Mouse (Mus musculus) layer of hippocampus, adult 18-20 months (tissue): ENCODE measurements around the gene Ddah2. TPM values are rescaled to one million over a fixed set of nuclear protein-coding genes. Genes with fewer than 3 reads are reported as not detected.

Source experiments
- DNase-seq, 2 experiments: peaks; one replicate each; pipeline ENCODE4 v3.0.0; 2022; ENCODE audit warnings: low spot score in 2 of 2
- total RNA-seq, 2 experiments: library from RNA; stranded (reverse); gene quantifications; 2 replicates each; pipeline ENCODE4 v1.2.3; 2021

The Ddah2 gene
- total RNA-seq, 2 experiments from 2014 or later, result 9.4 to 11.0 TPM

GRCm38 (mm10) chr17:35103221-35103690, 44.4 kb downstream of the Ddah2 start:
- DNase-seq, result no peak

GRCm38 (mm10) chr17:35104079-35104478, 45.2 kb downstream of the Ddah2 start:
- no peak for DNase-seq

GRCm38 (mm10) chr17:35104754-35105153, 45.9 kb downstream of the Ddah2 start:
- DNase-seq, result no peak

GRCm38 (mm10) chr17:35105740-35106389, 47.0 kb downstream of the Ddah2 start:
- peak in 1 of 2 experiments; percentile 40 for DNase-seq

GRCm38 (mm10) chr17:35106522-35106921, 47.7 kb downstream of the Ddah2 start:
- no peak for DNase-seq

- no peak for DNase-seq
Observed at GRCm38 (mm10) chr17:35108097-35108496, 49.3 kb downstream of the Ddah2 start, which contains the start of gene Ly6g5c. TSS of gene Ly6g5c (plus strand) at chr17:35108279.

Other genes with a start within 250 kb of the Ddah2 start
- 10 to 100 TPM; 50.8 to 53.8 TPM for gene Stk19, start 222.1 kb upstream of the Ddah2 start, total RNA-seq
- 10 to 100 TPM; 36.6 to 40.8 TPM for gene Dxo, start 222.0 kb upstream of the Ddah2 start, total RNA-seq
- gene Skiv2l, start 208.8 kb upstream of the Ddah2 start, total RNA-seq, result 10 to 100 TPM; 70.1 to 74.2 TPM
- gene Nelfe, start 208.6 kb upstream of the Ddah2 start, total RNA-seq, result 10 to 100 TPM; 34.1 to 39.6 TPM
- gene Cfb, start 196.5 kb upstream of the Ddah2 start, total RNA-seq, result not detected
- gene Zbtb12, start 179.6 kb upstream of the Ddah2 start, total RNA-seq, result 1 to 10 TPM; 8.6 to 8.8 TPM
- under 1 TPM in 1 of 2 experiments, not detected in 1; 0.10 TPM for gene Gm20547, start 177.0 kb upstream of the Ddah2 start, total RNA-seq
- 1 to 10 TPM in 1 of 2 experiments, under 1 TPM in 1; 0.89 to 3.1 TPM for gene C2, start 160.8 kb upstream of the Ddah2 start, total RNA-seq
- gene Ehmt2, start 160.6 kb upstream of the Ddah2 start, total RNA-seq, result 100 to 1,000 TPM; 186 to 193 TPM
- gene Slc44a4, start 144.6 kb upstream of the Ddah2 start, total RNA-seq, result under 1 TPM in 1 of 2 experiments, not detected in 1; 0.43 TPM
- gene Neu1, start 127.8 kb upstream of the Ddah2 start, total RNA-seq, result 10 to 100 TPM; 41.4 to 44.2 TPM
- 10 to 100 TPM; 27.5 to 37.5 TPM for gene Hspa1b, start 99.8 kb upstream of the Ddah2 start, total RNA-seq
- gene Gm20481, start 89.1 kb upstream of the Ddah2 start, total RNA-seq, result not detected
- 10 to 100 TPM; 24.3 to 27.8 TPM for gene Hspa1a, start 86.9 kb upstream of the Ddah2 start, total RNA-seq
- under 1 TPM; 0.12 to 0.48 TPM for gene Hspa1l, start 86.3 kb upstream of the Ddah2 start, total RNA-seq
- 10 to 100 TPM; 18.2 to 20.7 TPM for gene Lsm2, start 77.2 kb upstream of the Ddah2 start, total RNA-seq
- gene Vars, start 58.0 kb upstream of the Ddah2 start, total RNA-seq, result 10 to 100 TPM; 46.6 to 50.4 TPM
- gene Vwa7, start 42.5 kb upstream of the Ddah2 start, total RNA-seq, result under 1 TPM; 0.15 to 0.22 TPM
- 1 to 10 TPM in 1 of 2 experiments, not detected in 1; 1.4 TPM for gene Sapcd1, start 31.0 kb upstream of the Ddah2 start, total RNA-seq
- gene Msh5, start 12.3 kb upstream of the Ddah2 start, total RNA-seq, result 1 to 10 TPM; 1.5 to 1.6 TPM
- gene Clic1, start 9.1 kb upstream of the Ddah2 start, total RNA-seq, result 1 to 10 TPM; 7.7 to 8.3 TPM
- gene Ly6g6c, start 6.4 kb downstream of the Ddah2 start, total RNA-seq, result not detected
- gene Mpig6b, start 7.1 kb downstream of the Ddah2 start, total RNA-seq, result not detected
- 1 to 10 TPM; 3.6 to 5.0 TPM for gene Ly6g6e, start 17.9 kb downstream of the Ddah2 start, total RNA-seq
- gene Ly6g6d, start 19.0 kb downstream of the Ddah2 start, total RNA-seq, result 1 to 10 TPM in 1 of 2 experiments, under 1 TPM in 1; 0.87 to 2.0 TPM
- under 1 TPM; 0.57 to 0.58 TPM for gene Ly6g6f, start 26.6 kb downstream of the Ddah2 start, total RNA-seq
- gene Abhd16a, start 30.2 kb downstream of the Ddah2 start, total RNA-seq, result 100 to 1,000 TPM in 1 of 2 experiments, 10 to 100 TPM in 1; 97.6 to 103 TPM
- not detected for gene Ly6g5c, start 49.2 kb downstream of the Ddah2 start, total RNA-seq
- under 1 TPM; 0.30 to 0.56 TPM for gene Ly6g5b, start 56.4 kb downstream of the Ddah2 start, total RNA-seq
- 10 to 100 TPM; 15.2 to 17.1 TPM for gene Gpank1, start 62.4 kb downstream of the Ddah2 start, total RNA-seq
- gene Csnk2b, start 63.0 kb downstream of the Ddah2 start, total RNA-seq, result 100 to 1,000 TPM; 179 to 185 TPM
- gene D17H6S53E, start 67.3 kb downstream of the Ddah2 start, total RNA-seq, result 10 to 100 TPM; 22.5 to 28.9 TPM
- not detected for gene Apom, start 73.0 kb downstream of the Ddah2 start, total RNA-seq
- gene Bag6, start 76.1 kb downstream of the Ddah2 start, total RNA-seq, result 100 to 1,000 TPM; 323 to 339 TPM
- gene Prrc2a, start 105.9 kb downstream of the Ddah2 start, total RNA-seq, result 100 to 1,000 TPM; 317 to 343 TPM
- 10 to 100 TPM in 1 of 2 experiments, 1 to 10 TPM in 1; 9.4 to 13.0 TPM for gene Aif1, start 117.0 kb downstream of the Ddah2 start, total RNA-seq
- 1 to 10 TPM; 5.5 to 6.7 TPM for gene Lst1, start 129.4 kb downstream of the Ddah2 start, total RNA-seq
- gene Ltb, start 135.4 kb downstream of the Ddah2 start, total RNA-seq, result under 1 TPM; 0.41 to 0.64 TPM
- not detected for gene Tnf, start 143.0 kb downstream of the Ddah2 start, total RNA-seq
- gene Lta, start 146.3 kb downstream of the Ddah2 start, total RNA-seq, result under 1 TPM; 0.22 to 0.41 TPM
- not detected for gene Gm16181, start 161.8 kb downstream of the Ddah2 start, total RNA-seq
- 100 to 1,000 TPM; 637 to 681 TPM for gene Atp6v1g2, start 174.6 kb downstream of the Ddah2 start, total RNA-seq
- gene Nfkbil1, start 176.8 kb downstream of the Ddah2 start, total RNA-seq, result 10 to 100 TPM; 13.6 to 15.8 TPM
- 100 to 1,000 TPM; 210 to 215 TPM for gene Ddx39b, start 182.7 kb downstream of the Ddah2 start, total RNA-seq
- 10 to 100 TPM; 22.1 to 26.7 TPM for gene H2-D1, start 203.7 kb downstream of the Ddah2 start, total RNA-seq